Mouse (Mus musculus): ENCODE data around the gene Trim54. TPM values are rescaled to one million over a fixed set of nuclear protein-coding genes. Genes with fewer than 3 reads are reported as not detected.

Gene Trim54
- polyA plus RNA-seq, 1 experiment from 2014 or later = not detected

Other genes with a start within 250 kb of the Trim54 start
- gene Tmem214, start 248.7 kb upstream of the Trim54 start, polyA plus RNA-seq (2014; fragmentation: Nextera tagmentation; extraction: Ambion mirVana) = 48.6 and 53.7 TPM in 2 replicates
- gene Agbl5, start 228.0 kb upstream of the Trim54 start, polyA plus RNA-seq (2014; fragmentation: Nextera tagmentation; extraction: Ambion mirVana) = 27.7 and 29.2 TPM in 2 replicates
- 234 TPM in 2 replicates for gene Ost4, start 208.9 kb upstream of the Trim54 start, polyA plus RNA-seq (2014; fragmentation: Nextera tagmentation; extraction: Ambion mirVana)
- gene Emilin1, start 203.3 kb upstream of the Trim54 start, polyA plus RNA-seq (2014; fragmentation: Nextera tagmentation; extraction: Ambion mirVana) = 3.5 and 22.9 TPM in 2 replicates
- gene Khk, start 195.3 kb upstream of the Trim54 start, polyA plus RNA-seq (2014; fragmentation: Nextera tagmentation; extraction: Ambion mirVana) = 8.3 and 10.4 TPM in 2 replicates
- 60.9 and 76.4 TPM in 2 replicates for gene Cgref1, start 171.1 kb upstream of the Trim54 start, polyA plus RNA-seq (2014; fragmentation: Nextera tagmentation; extraction: Ambion mirVana)
- 72.4 and 80.0 TPM in 2 replicates for gene Preb, start 156.4 kb upstream of the Trim54 start, polyA plus RNA-seq (2014; fragmentation: Nextera tagmentation; extraction: Ambion mirVana)
- not detected in 2 replicates for gene Tcf23, start 148.1 kb upstream of the Trim54 start, polyA plus RNA-seq (2014; fragmentation: Nextera tagmentation; extraction: Ambion mirVana)
- gene Atraid, start 68.4 kb upstream of the Trim54 start, polyA plus RNA-seq (2014; fragmentation: Nextera tagmentation; extraction: Ambion mirVana) = 186 and 189 TPM in 2 replicates
- gene Slc5a6, start 67.8 kb upstream of the Trim54 start, polyA plus RNA-seq (2014; fragmentation: Nextera tagmentation; extraction: Ambion mirVana) = 15.1 and 15.6 TPM in 2 replicates
- gene Cad, start 61.9 kb upstream of the Trim54 start, polyA plus RNA-seq (2014; fragmentation: Nextera tagmentation; extraction: Ambion mirVana) = 10.4 and 10.6 TPM in 2 replicates
- gene Dnajc5g, start 10.4 kb upstream of the Trim54 start, polyA plus RNA-seq (2014; fragmentation: Nextera tagmentation; extraction: Ambion mirVana) = not detected in 2 replicates
- 39.8 and 48.3 TPM in 2 replicates for gene Slc30a3, start 8.5 kb upstream of the Trim54 start, polyA plus RNA-seq (2014; fragmentation: Nextera tagmentation; extraction: Ambion mirVana)
- not detected in 2 replicates for gene Ucn, start 22.1 kb downstream of the Trim54 start, polyA plus RNA-seq (2014; fragmentation: Nextera tagmentation; extraction: Ambion mirVana)
- gene Mpv17, start 37.5 kb downstream of the Trim54 start, polyA plus RNA-seq (2014; fragmentation: Nextera tagmentation; extraction: Ambion mirVana) = 58.3 and 58.4 TPM in 2 replicates
- 2.3 and 2.5 TPM in 2 replicates for gene Gm29609, start 63.2 kb downstream of the Trim54 start, polyA plus RNA-seq (2014; fragmentation: Nextera tagmentation; extraction: Ambion mirVana)
- 55.5 and 60.3 TPM in 2 replicates for gene Gtf3c2, start 63.4 kb downstream of the Trim54 start, polyA plus RNA-seq (2014; fragmentation: Nextera tagmentation; extraction: Ambion mirVana)
- 102 and 111 TPM in 2 replicates for gene Snx17, start 76.5 kb downstream of the Trim54 start, polyA plus RNA-seq (2014; fragmentation: Nextera tagmentation; extraction: Ambion mirVana)
- 78.6 and 79.0 TPM in 2 replicates for gene Eif2b4, start 76.7 kb downstream of the Trim54 start, polyA plus RNA-seq (2014; fragmentation: Nextera tagmentation; extraction: Ambion mirVana)
- gene Zfp513, start 85.6 kb downstream of the Trim54 start, polyA plus RNA-seq (2014; fragmentation: Nextera tagmentation; extraction: Ambion mirVana) = 7.4 and 9.3 TPM in 2 replicates
- 155 and 159 TPM in 2 replicates for gene Ppm1g, start 104.0 kb downstream of the Trim54 start, polyA plus RNA-seq (2014; fragmentation: Nextera tagmentation; extraction: Ambion mirVana)
- gene Nrbp1, start 124.2 kb downstream of the Trim54 start, polyA plus RNA-seq (2014; fragmentation: Nextera tagmentation; extraction: Ambion mirVana) = 157 and 161 TPM in 2 replicates
- 0.54 and 1.4 TPM in 2 replicates for gene Gm9970, start 124.5 kb downstream of the Trim54 start, polyA plus RNA-seq (2014; fragmentation: Nextera tagmentation; extraction: Ambion mirVana)
- gene Krtcap3, start 135.0 kb downstream of the Trim54 start, polyA plus RNA-seq (2014; fragmentation: Nextera tagmentation; extraction: Ambion mirVana) = 2.7 and 3.2 TPM in 2 replicates
- gene Ift172, start 174.4 kb downstream of the Trim54 start, polyA plus RNA-seq (2014; fragmentation: Nextera tagmentation; extraction: Ambion mirVana) = 32.6 and 45.4 TPM in 2 replicates
- gene Fndc4, start 179.4 kb downstream of the Trim54 start, polyA plus RNA-seq (2014; fragmentation: Nextera tagmentation; extraction: Ambion mirVana) = 106 and 113 TPM in 2 replicates
- gene Gckr, start 180.7 kb downstream of the Trim54 start, polyA plus RNA-seq (2014; fragmentation: Nextera tagmentation; extraction: Ambion mirVana) = 0.21 and 0.61 TPM in 2 replicates

Measured in neural tube, embryonic 14.5 days (tissue).